Mouse (Mus musculus): ENCODE results near the gene Mcm2.

The Mcm2 gene

DNA sequence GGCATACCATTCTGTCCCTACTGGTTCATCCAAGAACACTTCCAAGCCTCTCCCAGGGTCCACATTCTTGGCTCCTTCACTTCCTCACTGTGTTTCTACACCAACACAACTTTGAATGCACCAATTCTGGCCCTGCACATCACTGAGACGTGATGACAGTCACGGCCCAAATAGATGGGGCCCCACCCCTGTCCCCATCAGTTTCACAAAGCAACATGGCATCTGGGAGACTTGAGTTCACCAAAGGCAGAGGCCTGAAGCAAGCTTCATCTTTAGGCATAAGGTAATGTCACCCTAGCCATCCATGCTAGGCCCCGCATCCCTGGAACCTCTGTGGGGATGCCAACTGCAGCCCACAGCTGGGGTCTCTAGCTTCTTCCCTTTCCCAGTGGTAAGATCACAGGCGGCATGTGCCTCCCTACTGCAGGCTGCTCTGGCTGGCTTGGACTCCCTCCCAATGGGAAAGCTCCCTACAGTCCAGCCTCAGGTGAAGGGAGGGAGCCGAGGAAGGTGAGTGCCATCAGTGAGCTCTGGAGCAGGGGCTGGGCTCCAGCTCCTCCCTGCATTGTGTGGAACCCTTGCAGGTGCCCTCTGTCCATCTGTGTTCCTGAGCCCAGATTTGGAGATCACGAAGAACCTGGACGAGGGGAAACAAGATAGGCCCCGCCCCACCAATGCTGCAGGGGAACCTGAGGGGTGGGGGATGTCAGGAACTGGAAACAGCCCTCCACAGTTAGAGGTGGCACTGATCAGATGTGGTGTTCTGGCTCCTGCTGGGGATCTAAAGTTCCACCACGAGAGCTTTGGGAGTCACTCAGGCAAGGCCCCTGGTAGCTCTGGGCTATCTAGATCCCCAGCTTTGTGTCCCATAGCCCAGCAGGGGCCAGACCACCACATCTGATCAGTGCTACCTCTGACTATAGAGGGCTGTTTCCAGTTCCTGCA, 54.5 kb downstream of the Mcm2 start:
- peak; percentile 34 for DNase-seq

DNA sequence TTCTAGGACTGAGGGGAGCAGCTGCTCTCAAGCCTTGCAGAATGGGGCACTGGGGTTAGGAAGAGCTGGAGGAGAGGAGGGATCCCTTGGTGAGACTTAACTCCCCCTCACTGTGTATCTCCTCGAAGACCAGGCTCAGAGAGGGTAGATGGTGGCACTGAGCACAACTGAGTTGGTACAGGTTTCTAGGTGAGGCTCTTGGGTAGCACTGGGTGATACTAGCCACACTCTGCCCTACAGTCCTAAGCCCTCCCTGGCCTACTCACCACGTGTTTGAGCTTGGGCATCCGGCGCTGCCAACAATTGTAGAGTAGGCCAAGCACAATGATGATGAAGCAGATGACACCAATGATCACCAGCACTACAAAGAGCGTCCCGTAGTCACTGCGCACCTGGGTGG, 55.3 kb downstream of the Mcm2 start:
- no peak for DNase-seq

GRCm38 (mm10) chr6:88842731-88843151, 55.8 kb downstream of the Mcm2 start:
- DNase-seq = no peak

DNA sequence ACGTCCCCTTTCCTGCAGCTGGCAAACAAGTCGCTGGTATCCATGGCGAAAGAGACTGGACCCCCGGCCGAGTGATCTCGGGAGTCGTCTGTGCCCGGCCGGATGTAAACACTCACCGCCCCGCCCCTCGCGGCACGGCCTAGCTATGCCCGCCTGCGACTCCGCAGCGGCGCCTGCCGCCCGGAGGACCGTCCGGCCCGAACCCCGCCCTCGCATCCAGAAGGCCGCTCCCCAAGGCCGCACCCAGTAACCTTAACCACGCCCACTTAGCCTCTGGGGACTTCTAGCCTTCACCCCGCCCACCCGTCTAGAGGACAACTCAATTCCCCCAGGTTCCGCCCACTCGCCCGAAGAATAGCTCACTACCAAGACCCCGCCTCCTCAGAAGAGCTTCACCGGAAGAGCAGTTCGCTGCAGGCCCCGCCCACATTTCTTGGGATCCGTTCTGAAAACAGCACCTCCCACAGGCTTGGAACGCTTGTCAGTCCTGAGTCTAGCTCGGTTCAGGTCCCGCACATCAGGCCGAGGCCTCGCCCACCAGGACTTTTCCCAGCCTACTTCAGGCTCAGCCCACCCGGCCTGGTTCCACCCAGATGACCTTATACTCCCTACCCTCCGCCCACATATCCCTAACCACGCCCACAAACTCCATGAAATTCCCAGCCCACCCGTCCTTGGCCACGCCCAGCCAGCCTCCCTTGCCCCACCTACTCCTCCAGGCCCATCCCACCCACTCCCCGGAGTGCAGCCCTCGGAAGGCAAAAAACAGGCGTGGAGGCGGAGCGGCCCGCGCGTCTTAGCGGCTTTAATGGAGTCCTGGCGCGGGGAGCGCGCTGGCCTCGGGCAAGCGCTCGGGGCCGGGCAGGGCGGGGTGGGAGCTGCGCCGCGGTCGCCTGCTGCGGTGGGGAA, 56.5 kb downstream of the Mcm2 start, which contains the start of gene Abtb1:
TSS of gene Abtb1 (minus strand) at position 204 of the 909 bp plus-strand sequence.
- peak; percentile 99 for DNase-seq

GRCm38 (mm10) chr6:88841514-88841780, 57.1 kb downstream of the Mcm2 start:
- DNase-seq = no peak

DNA sequence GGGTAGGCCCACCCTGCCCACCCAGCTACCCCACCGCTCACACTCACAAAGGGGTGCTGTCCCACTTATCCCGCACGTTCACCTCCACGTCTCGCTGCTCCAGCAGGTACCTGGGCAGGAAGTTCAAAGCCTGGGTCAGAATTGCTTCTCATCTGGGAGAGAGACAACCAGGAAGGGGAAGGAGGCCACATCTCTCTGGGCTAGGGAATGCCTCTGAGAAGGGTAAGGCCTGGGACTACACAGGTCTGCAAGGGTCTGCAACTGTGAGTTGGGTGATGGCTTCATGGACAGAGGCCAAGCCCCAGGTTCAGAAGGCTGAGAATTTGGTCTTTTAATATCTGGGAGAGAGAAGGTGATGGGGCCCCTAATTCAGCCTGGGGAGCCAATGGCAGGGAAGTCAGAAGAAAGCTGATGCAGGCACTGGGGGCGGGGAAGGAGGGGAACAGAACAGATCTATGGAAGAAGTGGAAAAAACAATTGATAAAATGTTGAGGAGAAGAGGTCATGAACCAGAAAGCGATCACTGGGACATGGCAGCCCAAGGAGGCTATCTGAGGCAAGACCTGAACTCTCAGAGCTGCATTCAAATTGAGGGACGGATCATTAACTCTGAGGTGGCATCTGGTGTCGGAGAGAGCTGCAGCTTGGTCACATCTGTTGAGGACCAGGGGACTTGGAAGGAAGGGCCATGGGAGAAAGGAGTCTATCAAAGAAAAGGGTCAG, 57.6 kb downstream of the Mcm2 start:
- DNase-seq = peak; percentile 41

GRCm38 (mm10) chr6:88840211-88840610, 58.4 kb downstream of the Mcm2 start:
- DNase-seq = no peak

DNA sequence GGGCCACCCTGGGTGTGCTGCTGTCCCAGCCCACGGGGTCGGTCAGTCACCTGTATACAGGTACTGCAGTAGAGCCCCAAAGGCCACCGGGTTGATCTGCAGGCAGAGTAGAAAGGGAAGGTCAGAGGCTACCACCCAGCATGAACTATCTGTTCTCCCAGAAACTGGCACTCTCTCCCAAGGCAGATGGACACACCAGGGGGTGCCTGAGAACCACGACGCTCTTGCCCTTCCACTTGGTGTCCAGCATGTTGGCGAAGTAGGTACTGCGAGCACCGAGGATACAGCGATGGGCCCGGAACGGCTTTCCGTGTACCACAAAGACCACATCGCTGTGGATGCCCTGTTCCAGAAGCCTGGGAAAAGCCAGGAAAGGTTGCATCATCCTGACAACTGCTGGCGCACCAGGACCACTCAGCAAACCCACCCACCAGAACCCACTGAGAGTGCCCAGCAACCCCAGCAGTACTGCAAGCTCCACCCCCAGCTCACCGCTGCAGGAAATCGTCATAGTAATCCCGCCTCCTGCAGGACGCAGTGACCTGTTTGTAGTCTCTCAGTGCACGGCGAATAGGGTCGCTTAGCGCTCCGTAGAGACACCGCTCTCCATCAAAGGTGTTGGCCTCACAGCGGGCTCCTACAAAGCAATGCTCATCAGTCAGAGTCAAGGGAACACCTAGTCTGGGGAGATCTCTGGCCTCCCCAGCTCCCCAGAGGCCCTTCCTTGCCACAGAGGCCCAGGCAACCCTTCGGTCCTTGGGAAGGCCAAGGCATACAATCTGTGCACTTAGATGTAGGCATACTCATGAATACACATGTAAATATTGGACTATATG, 59.2 kb downstream of the Mcm2 start:
- DNase-seq = peak; percentile 63

DNA sequence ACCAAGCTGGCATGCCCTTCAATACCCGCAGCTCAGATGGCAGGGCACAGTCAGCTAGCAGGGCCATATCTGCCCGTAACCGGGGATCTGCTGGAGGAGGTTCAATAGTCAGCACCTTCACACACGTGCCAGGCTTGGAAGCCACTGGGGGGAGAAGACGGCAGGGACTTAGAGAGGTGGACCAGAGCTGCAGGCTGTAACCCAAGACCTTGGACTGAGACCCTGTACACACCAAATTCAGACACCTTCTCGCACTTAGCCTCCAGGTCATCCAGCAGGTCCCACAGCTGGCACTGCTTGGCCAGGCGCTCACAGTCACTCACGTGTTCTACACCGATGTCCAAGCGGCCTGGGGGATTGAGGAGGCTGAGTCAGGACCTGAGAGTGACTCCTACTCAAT, 60.0 kb downstream of the Mcm2 start:
- DNase-seq = peak; percentile 30

- DNase-seq = no peak
These were observed 60.6 kb downstream of the Mcm2 start for GRCm38 (mm10) chr6:88837999-88838398.

GRCm38 (mm10) chr6:88836178-88836819, 62.3 kb downstream of the Mcm2 start:
- DNase-seq = no peak

- no peak for DNase-seq
These were observed 63.5 kb downstream of the Mcm2 start for GRCm38 (mm10) chr6:88835047-88835446.

All from cerebellum, adult 11 months (tissue).